Mouse (Mus musculus) liver, embryonic 16.5 days (tissue): ENCODE data around the gene Adgrb3. TPM values are rescaled to one million over a fixed set of nuclear protein-coding genes. Genes with fewer than 3 reads are reported as not detected.

Source experiments
- ATAC-seq: fragments of 200-750 bp; cut with Nextera tagmentation; 2 replicates; pipeline ENCODE4 v1.8.0; 2017; ENCODE audit warnings: low read depth, mild to moderate bottlenecking, moderate number of reproducible peaks, moderate library complexity
- H3K27ac ChIP-seq: fragments of 300-500 bp; sonication (generic); 2 replicates; pipeline ENCODE4 v1.5.1; 2014; ENCODE audit warnings: mild to moderate bottlenecking, low read length
- H3K27me3 ChIP-seq: fragments of 300-500 bp; sonication (generic); 2 replicates; pipeline ENCODE4 v1.6.1; 2014; ENCODE audit warnings: low read depth, low read length, mixed read lengths; ENCODE audit not compliant: control insufficient read depth, insufficient read depth
- H3K36me3 ChIP-seq: fragments of 300-500 bp; sonication (generic); 2 replicates; pipeline ENCODE4 v1.6.1; 2014; ENCODE audit warnings: mild to moderate bottlenecking; ENCODE audit not compliant: control insufficient read depth, insufficient read depth
- H3K4me1 ChIP-seq: fragments of 300-500 bp; sonication (generic); 2 replicates; pipeline ENCODE4 v1.6.1; 2014; ENCODE audit warnings: low read depth, low read length, mixed read lengths; ENCODE audit not compliant: control insufficient read depth
- H3K4me2 ChIP-seq: fragments of 300-500 bp; sonication (generic); 2 replicates; pipeline ENCODE4 v1.6.1; 2014; ENCODE audit warnings: low read depth, low read length, mixed read lengths
- H3K4me3 ChIP-seq: fragments of 300-500 bp; sonication (generic); 2 replicates; pipeline ENCODE4 v1.5.1; 2014; ENCODE audit warnings: low read depth, mild to moderate bottlenecking, low read length
- H3K9ac ChIP-seq: fragments of 300-500 bp; sonication (generic); 2 replicates; pipeline ENCODE4 v1.6.1; 2014; ENCODE audit warnings: low read depth, low read length
- H3K9me3 ChIP-seq: fragments of 300-500 bp; sonication (generic); replicated peaks from 2 replicates; pipeline ENCODE4 v1.6.1; 2016; ENCODE audit warnings: low read length; ENCODE audit not compliant: control insufficient read depth
- WGBS: fragments of 180-500 bp; shearing (Covaris S2); extraction: QIAGEN DNeasy Blood & Tissue Kit; methylation state at CpG from one replicate; pipeline ENCODE4 v1.1.7; 2014; ENCODE audit not compliant: insufficient replicate concordance; 5-methylcytosine and 5-hydroxymethylcytosine counted together
- polyA plus RNA-seq: library from polyadenylated mRNA; unstranded; fragments of >200 nt; fragmentation: Nextera tagmentation; extraction: Ambion mirVana; gene quantifications from 2 replicates; pipeline ENCODE4 v1.2.1, GENCODE M21; 2015

Adgrb3 gene
- polyA plus RNA-seq, 1 experiment from 2014 or later, result not detected

- no peaks in the 10 kb centered on the region for H3K4me1 ChIP-seq
- no peak overlapping the region for H3K4me2 ChIP-seq
- H3K27me3 ChIP-seq, result peaks cover 28% of the 10 kb centered on the region
- H3K9me3 ChIP-seq, result no peaks in the 10 kb centered on the region
- no peak for ATAC-seq
- WGBS, result 53% methylated on average over 9 of the region's 9 CpGs
- H3K9ac ChIP-seq, result no peak overlapping the region
- no peaks in the 10 kb centered on the region for H3K36me3 ChIP-seq
- H3K4me3 ChIP-seq, result no peak overlapping the region
- no peak overlapping the region for H3K27ac ChIP-seq
Observed at GRCm38 (mm10) chr1:25828071-25828755, 1.3 kb downstream of the Adgrb3 start.

DNA sequence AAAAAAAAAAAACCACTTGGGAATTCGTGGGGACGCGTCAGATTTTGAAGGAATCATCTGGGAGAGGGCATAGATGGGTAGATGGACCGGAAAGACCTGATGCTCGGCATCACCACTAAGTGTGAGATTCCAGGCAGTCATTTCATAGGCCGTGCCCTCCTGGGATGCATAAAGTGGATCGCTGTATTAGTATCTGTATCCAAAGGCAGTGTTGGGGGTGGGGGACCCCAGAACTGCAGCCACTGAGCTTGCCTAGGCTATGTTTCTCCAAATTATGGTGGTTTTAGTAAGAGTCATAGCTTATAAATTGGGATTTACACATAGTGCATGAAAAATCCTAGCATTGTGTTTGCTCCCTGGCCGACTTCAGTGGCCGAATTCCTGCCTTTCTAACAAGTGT lies 2.1 kb downstream of the Adgrb3 start:
- H3K4me1 ChIP-seq, result no peaks in the 10 kb centered on the region
- no peak overlapping the region for H3K4me2 ChIP-seq
- peaks cover 28% of the 10 kb centered on the region for H3K27me3 ChIP-seq
- no peaks in the 10 kb centered on the region for H3K36me3 ChIP-seq
- no peak for ATAC-seq
- 56% methylated on average over 9 of the region's 9 CpGs for WGBS
- no peak overlapping the region for H3K4me3 ChIP-seq
- H3K9me3 ChIP-seq, result no peaks in the 10 kb centered on the region
- no peak overlapping the region for H3K9ac ChIP-seq
- H3K27ac ChIP-seq, result no peak overlapping the region

GRCm38 (mm10) chr1:25826771-25827170 lies 2.7 kb downstream of the Adgrb3 start:
- 11% methylated on average over 7 of the region's 7 CpGs for WGBS

DNA sequence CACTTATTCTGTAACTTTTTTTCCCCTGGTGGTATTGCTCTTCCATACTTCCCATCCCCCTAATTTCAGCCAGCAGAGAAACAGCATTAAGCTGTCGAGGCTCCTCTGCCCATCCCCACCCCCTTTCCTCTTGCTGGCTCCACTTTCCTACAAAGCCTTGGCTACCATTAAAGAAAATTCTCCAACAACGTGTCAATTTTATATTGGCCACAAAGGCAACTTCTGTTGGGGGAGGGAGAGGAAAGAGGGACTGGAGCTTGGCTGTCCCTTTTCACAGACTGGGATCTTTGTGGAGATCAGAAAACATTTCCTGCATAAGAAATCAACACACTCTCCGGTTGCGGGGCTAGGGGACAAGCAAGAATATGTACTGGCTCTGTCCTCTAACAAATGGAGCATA lies 4.9 kb downstream of the Adgrb3 start:
- no peak overlapping the region for H3K4me3 ChIP-seq
- ATAC-seq, result no peak
- H3K4me1 ChIP-seq, result no peaks in the 10 kb centered on the region
- H3K9ac ChIP-seq, result no peak overlapping the region
- H3K27ac ChIP-seq, result no peak overlapping the region
- 29% methylated on average over 4 of the region's 4 CpGs for WGBS
- H3K9me3 ChIP-seq, result no peaks in the 10 kb centered on the region
- H3K27me3 ChIP-seq, result peaks cover 9% of the 10 kb centered on the region
- no peak overlapping the region for H3K4me2 ChIP-seq
- H3K36me3 ChIP-seq, result no peaks in the 10 kb centered on the region

More at GRCm38 (mm10) chr1:25826771-25827170, 2.7 kb downstream of the Adgrb3 start:
- no peak overlapping the region for H3K27ac ChIP-seq
- peaks cover 28% of the 10 kb centered on the region for H3K27me3 ChIP-seq
- no peaks in the 10 kb centered on the region for H3K9me3 ChIP-seq
- no peak for ATAC-seq
- no peak overlapping the region for H3K4me3 ChIP-seq
- no peaks in the 10 kb centered on the region for H3K4me1 ChIP-seq
- H3K36me3 ChIP-seq, result no peaks in the 10 kb centered on the region
- no peak overlapping the region for H3K9ac ChIP-seq
- H3K4me2 ChIP-seq, result no peak overlapping the region

DNA sequence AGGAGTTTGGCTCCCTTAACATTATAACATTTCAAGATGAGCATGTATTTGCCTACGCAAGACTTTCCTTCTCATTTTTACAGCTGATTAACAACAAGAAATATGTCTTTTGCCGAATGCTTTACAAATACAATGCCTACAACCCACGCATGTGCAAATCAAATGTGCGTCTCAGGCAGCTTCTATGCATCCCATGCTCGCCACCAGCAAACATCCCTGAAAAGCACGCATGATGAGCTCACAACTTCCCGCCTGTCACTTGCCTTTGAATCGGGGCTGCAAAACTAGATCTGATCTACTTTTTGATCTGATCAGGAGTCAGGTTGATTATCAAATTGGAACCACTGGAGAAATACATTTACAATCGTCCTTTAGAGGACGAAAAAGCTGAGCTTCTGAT lies 5.5 kb downstream of the Adgrb3 start:
- H3K4me3 ChIP-seq, result no peak overlapping the region
- H3K4me2 ChIP-seq, result no peak overlapping the region
- H3K9me3 ChIP-seq, result no peaks in the 10 kb centered on the region
- 61% methylated on average over 10 of the region's 10 CpGs for WGBS
- ATAC-seq, result no peak
- no peaks in the 10 kb centered on the region for H3K4me1 ChIP-seq
- H3K27ac ChIP-seq, result no peak overlapping the region
- no peak overlapping the region for H3K9ac ChIP-seq
- peaks cover 3% of the 10 kb centered on the region for H3K27me3 ChIP-seq
- no peaks in the 10 kb centered on the region for H3K36me3 ChIP-seq

DNA sequence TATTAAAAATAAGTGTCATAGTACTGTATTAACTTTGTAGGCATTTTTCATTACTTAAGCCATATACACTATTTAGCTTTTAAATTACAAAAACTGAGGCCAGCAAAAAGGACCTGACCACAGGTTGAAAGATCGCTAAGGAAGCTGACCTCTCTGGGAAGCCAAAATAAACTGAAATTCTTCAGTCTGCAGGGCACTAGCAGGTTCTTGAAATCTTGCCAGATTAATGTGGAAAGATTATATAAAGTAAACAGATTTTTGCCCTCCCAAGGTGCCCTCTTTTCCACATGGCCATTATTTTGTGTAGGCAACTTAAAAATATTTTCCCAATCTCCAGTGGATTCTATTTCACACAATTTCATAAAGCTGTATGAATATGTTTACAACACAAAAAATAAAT lies 14.0 kb downstream of the Adgrb3 start:
- Histone ChIP-seq H3K4me2 (no peak overlapping the region), H3K36me3 (no peaks in the 10 kb centered on the region), H3K4me1 (no peaks in the 10 kb centered on the region), H3K27me3 (no peaks in the 10 kb centered on the region), H3K9ac (no peak overlapping the region), H3K4me3 (no peak overlapping the region), H3K27ac (no peak overlapping the region), H3K9me3 (no peaks in the 10 kb centered on the region)
- ATAC-seq, result no peak
- WGBS, result 59% methylated on average over 1 of the region's 1 CpGs

- no peak overlapping the region for H3K4me3 ChIP-seq
- no peaks in the 10 kb centered on the region for H3K36me3 ChIP-seq
- no peaks in the 10 kb centered on the region for H3K27me3 ChIP-seq
- H3K27ac ChIP-seq, result no peak overlapping the region
- no peak for ATAC-seq
- H3K4me1 ChIP-seq, result no peaks in the 10 kb centered on the region
- H3K4me2 ChIP-seq, result no peak overlapping the region
- H3K9ac ChIP-seq, result no peak overlapping the region
- no peaks in the 10 kb centered on the region for H3K9me3 ChIP-seq
- WGBS, result 73% methylated on average over 1 of the region's 1 CpGs
Observed at GRCm38 (mm10) chr1:25778784-25779183, 50.7 kb downstream of the Adgrb3 start.

GRCm38 (mm10) chr1:25777459-25777858 lies 52.0 kb downstream of the Adgrb3 start:
- ATAC-seq, result no peak
- no peaks in the 10 kb centered on the region for H3K9me3 ChIP-seq
- H3K36me3 ChIP-seq, result no peaks in the 10 kb centered on the region
- H3K9ac ChIP-seq, result no peak overlapping the region
- 61% methylated on average over 4 of the region's 4 CpGs for WGBS
- H3K27me3 ChIP-seq, result no peaks in the 10 kb centered on the region
- no peak overlapping the region for H3K27ac ChIP-seq
- H3K4me1 ChIP-seq, result no peaks in the 10 kb centered on the region
- no peak overlapping the region for H3K4me3 ChIP-seq
- H3K4me2 ChIP-seq, result no peak overlapping the region

GRCm38 (mm10) chr1:25775440-25776130 lies 53.9 kb downstream of the Adgrb3 start:
- no peak for ATAC-seq
- Histone ChIP-seq H3K4me2 (no peak overlapping the region), H3K36me3 (no peaks in the 10 kb centered on the region), H3K9me3 (no peaks in the 10 kb centered on the region), H3K4me1 (no peaks in the 10 kb centered on the region), H3K27me3 (no peaks in the 10 kb centered on the region), H3K9ac (no peak overlapping the region), H3K4me3 (no peak overlapping the region), H3K27ac (no peak overlapping the region)
- WGBS, result 61% methylated on average over 3 of the region's 3 CpGs
